In the genomic region with DNA sequence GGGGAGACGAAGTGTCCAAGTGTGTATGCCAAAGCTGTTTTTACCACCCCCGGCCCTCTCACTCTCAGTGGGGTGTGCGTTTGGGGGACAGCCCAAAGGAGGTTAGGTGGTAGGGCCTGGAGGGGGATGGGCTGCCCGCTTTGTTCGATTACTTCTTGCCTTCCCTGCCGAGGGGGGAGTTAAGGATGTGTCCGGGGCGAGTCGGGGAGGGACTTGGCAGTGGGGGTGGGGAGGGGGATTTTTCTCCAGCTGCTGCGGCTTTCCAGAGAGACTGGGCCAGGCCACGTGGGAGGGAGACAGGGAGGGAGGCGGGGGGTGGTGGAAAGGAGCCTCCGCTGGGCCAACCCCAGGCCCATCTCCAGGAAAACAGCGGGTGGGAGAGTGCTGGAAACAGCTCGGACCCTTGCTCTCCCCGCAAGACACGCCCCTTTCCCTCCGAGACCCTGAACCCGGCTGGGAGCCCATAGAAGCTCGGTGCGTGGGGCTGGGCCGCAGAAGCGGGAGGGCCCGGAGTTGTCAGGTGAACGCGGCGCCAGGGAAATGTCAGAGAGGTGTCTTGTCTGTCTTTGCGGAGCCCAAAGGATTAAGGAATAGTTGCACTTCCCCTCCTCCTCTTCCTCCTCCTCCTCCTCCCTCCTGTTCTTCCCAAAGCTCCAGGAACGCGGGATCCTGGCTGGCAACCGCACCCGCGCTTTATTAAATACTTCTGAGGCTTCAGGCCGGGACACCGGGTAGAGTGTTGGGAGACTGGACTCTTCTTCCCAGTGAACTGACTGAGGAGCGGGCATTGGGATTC, we compare ENCODE assay signal across 8 mouse cellular contexts. TPM values are rescaled to one million over a fixed set of nuclear protein-coding genes. Genes with fewer than 3 reads are reported as not detected.
DNase-seq lines count a peak whose midpoint lies in the region; ATAC-seq and TF ChIP-seq lines count a peak whose summit lies in the region.

No protein-coding gene starts in this region.

- peak overlapping the region; percentile 83 for H3K27ac ChIP-seq in limb, embryonic 13.5 days
- H3K27ac ChIP-seq in neural tube, embryonic 14.5 days (ENCODE audit: low read depth, low read length) = peak overlapping the region; percentile 74; the same call in 1 of the 2 replicates

- peaks cover 74% of the 10 kb centered on the region for H3K4me1 ChIP-seq in E14TG2a.4 (replicated peaks; ENCODE audit: low read depth, low read length)
- peaks cover 44% of the 10 kb centered on the region for H3K4me1 ChIP-seq in limb, embryonic 13.5 days
- H3K4me1 ChIP-seq in neural tube, embryonic 14.5 days (ENCODE audit: control insufficient read depth, insufficient read depth, low read length) = peaks cover 10% of the 10 kb centered on the region; the same call in 1 of the 2 replicates

- H3K9ac ChIP-seq in limb, embryonic 13.5 days = peak overlapping the region; percentile 88
- H3K9ac ChIP-seq in neural tube, embryonic 14.5 days (replicated peaks; ENCODE audit: low read depth, low read length) = peak overlapping the region; percentile 77

- peak overlapping the region; percentile 85 for H3K4me3 ChIP-seq in E14TG2a.4 (replicated peaks; ENCODE audit: low read length)
- peak overlapping the region; percentile 87 for H3K4me3 ChIP-seq in limb, embryonic 13.5 days
- H3K4me3 ChIP-seq in neural tube, embryonic 14.5 days (ENCODE audit: low read depth, low read length) = peak overlapping the region; percentile 72

- H3K36me3 ChIP-seq in E14TG2a.4 (ENCODE audit: insufficient read depth, low read length) = no peaks in the 10 kb centered on the region
- no peaks in the 10 kb centered on the region for H3K36me3 ChIP-seq in limb, embryonic 13.5 days
- no peaks in the 10 kb centered on the region for H3K36me3 ChIP-seq in neural tube, embryonic 14.5 days (ENCODE audit: control insufficient read depth, insufficient read depth, low read length)

- TF ChIP-seq CTCF in E14TG2a.4 (conservative IDR thresholded peaks at IDR 0.05; ENCODE audit: low read length) = no peak

- no peaks in the 10 kb centered on the region; the same call in 1 of the 2 replicates for H3K9me3 ChIP-seq in E14TG2a.4 (ENCODE audit: low read length)
- H3K9me3 ChIP-seq in limb, embryonic 13.5 days = peaks cover 3% of the 10 kb centered on the region; the same call in 1 of the 2 replicates
- no peaks in the 10 kb centered on the region for H3K9me3 ChIP-seq in neural tube, embryonic 14.5 days (ENCODE audit: control insufficient read depth, low read length)

- peak overlapping the region; percentile 98 for H3K4me2 ChIP-seq in limb, embryonic 13.5 days (replicated peaks)
- peak overlapping the region; percentile 97 for H3K4me2 ChIP-seq in neural tube, embryonic 14.5 days (ENCODE audit: low read depth, low read length)

- H3K27me3 ChIP-seq in E14TG2a.4 (ENCODE audit: insufficient read depth, low read length) = peaks cover 70% of the 10 kb centered on the region
- 0 out of 2 replicates have a peak, but pooled peaks cover 3% of the 10 kb centered on the region for H3K27me3 ChIP-seq in limb, embryonic 13.5 days
- no peaks in the 10 kb centered on the region for H3K27me3 ChIP-seq in neural tube, embryonic 14.5 days (ENCODE audit: control insufficient read depth, insufficient read depth, low read length)

- intact Hi-C loops in gastrocnemius, postnatal 14 days (cut with DNase I; ENCODE audit: low total_unique reads) = no loop called here

- under 1% methylated on average over 36 of the region's 36 CpGs for WGBS in limb, embryonic 13.5 days
- 3% methylated on average over 35 of the region's 36 CpGs for WGBS in neural tube, embryonic 14.5 days

- ATAC-seq in limb, embryonic 13.5 days (ENCODE audit: low FRiP score, low read depth) = peak; percentile 76
- peak; percentile 54 for ATAC-seq in neural tube, embryonic 14.5 days (ENCODE audit: low read depth)

- DNase-seq in gastrocnemius, postnatal 10 days = peak; percentile 57
- no peak for DNase-seq in gastrocnemius, adult 8-10 months (ENCODE audit: low spot score in 2 of 2)
- DNase-seq in cerebellum, adult 9-10 months = peak; percentile 27
- DNase-seq in gastrocnemius, postnatal 14 days = peak; percentile 64
- DNase-seq in spleen, postnatal 4 days (ENCODE audit: low spot score in 2 of 2) = no peak

RNA-seq across cellular contexts. Expression of a gene that starts 1.3 kb away (rescaled TPM):
- total RNA-seq in gastrocnemius, postnatal 10 days (2021) = 10 to 100 TPM; 60.4 to 79.2 TPM
- 10 to 100 TPM; 28.1 to 32.6 (median 30.4) TPM for total RNA-seq in gastrocnemius, adult 8-10 months (2022)
- total RNA-seq in gastrocnemius, postnatal 14 days (2021) = 10 to 100 TPM; 31.8 to 39.9 TPM
- 24.7 and 27.6 TPM in 2 replicates for polyA plus RNA-seq in limb, embryonic 13.5 days (2015; fragmentation: Nextera tagmentation; extraction: Ambion mirVana)
- 15.6 and 19.4 TPM in 2 replicates for polyA plus RNA-seq in neural tube, embryonic 14.5 days (2014; fragmentation: Nextera tagmentation; extraction: Ambion mirVana)

RNA-seq across cellular contexts. Expression of a gene that starts 38.4 kb away (rescaled TPM):
- total RNA-seq in gastrocnemius, postnatal 10 days (2021) = under 1 TPM; 0.59 to 0.65 TPM
- total RNA-seq in gastrocnemius, adult 8-10 months (2022) = under 1 TPM; 0.10 to 0.17 (median 0.12) TPM
- total RNA-seq in gastrocnemius, postnatal 14 days (2021) = under 1 TPM; 0.37 to 0.58 TPM
- 1.2 and 2.1 TPM in 2 replicates for polyA plus RNA-seq in limb, embryonic 13.5 days (2015; fragmentation: Nextera tagmentation; extraction: Ambion mirVana)
- polyA plus RNA-seq in neural tube, embryonic 14.5 days (2014; fragmentation: Nextera tagmentation; extraction: Ambion mirVana) = 9.9 and 10.1 TPM in 2 replicates

Comparison
In these comparisons a context has a peak if more than half of its experiments do, and no peak if none do; other contexts are left out.
1. DNase-seq: peak in gastrocnemius, postnatal 10 days (single experiment), cerebellum, adult 9-10 months (single experiment) and gastrocnemius, postnatal 14 days (single experiment); none in gastrocnemius, adult 8-10 months (0 of 2) and spleen, postnatal 4 days (0 of 2).
2. Peak in every context shown above with its lines, with median percentiles within 50 percentile points of each other: H3K4me3 ChIP-seq.